Mouse (Mus musculus): ENCODE data around the gene Aaed1. TPM values are rescaled to one million over a fixed set of nuclear protein-coding genes. Genes with fewer than 3 reads are reported as not detected.

Aaed1 gene
- 42.9 and 47.3 TPM in 2 replicates for polyA plus RNA-seq (2014; fragmentation: Nextera tagmentation; extraction: Ambion mirVana)

- Histone ChIP-seq H3K27me3 (replicated peaks; ENCODE audit: control insufficient read depth, insufficient read depth, low read length) (no peaks in the 10 kb centered on the region), H3K36me3 (ENCODE audit: control insufficient read depth, insufficient read depth, low read length) (peaks cover 14% of the 10 kb centered on the region), H3K9me3 (ENCODE audit: control insufficient read depth, low read length) (no peaks in the 10 kb centered on the region), H3K9ac (ENCODE audit: low read length) (peak within 1 kb of the TSS; percentile 70), H3K4me1 (replicated peaks; ENCODE audit: control insufficient read depth, insufficient read depth, low read length) (peaks cover 20% of the 10 kb centered on the region), H3K27ac (ENCODE audit: low read depth) (peak within 1 kb of the TSS; percentile 93), H3K4me3 (ENCODE audit: low read depth, low read length) (peak within 1 kb of the TSS; percentile 73), H3K4me2 (ENCODE audit: low read length) (peak within 1 kb of the TSS; percentile 62)
- under 1% methylated on average over 62 of the region's 74 CpGs for WGBS
- DNase-seq (ENCODE audit: low spot score) (peak; percentile 99), ATAC-seq (replicated peaks; ENCODE audit: low FRiP score, low TSS enrichment, low read depth) (peak; percentile 93)
These were observed at the start of gene Aaed1 for GRCm38 (mm10) chr13:64312024-64312915. Gene Aaed1, minus strand, starts transcription at chr13:64312710.

GRCm38 (mm10) chr13:64362139-64362538 is 49.6 kb upstream of the Aaed1 start:
- H3K4me3 ChIP-seq (ENCODE audit: low read depth, low read length) = no peak overlapping the region
- no peaks in the 10 kb centered on the region for H3K4me1 ChIP-seq (replicated peaks; ENCODE audit: control insufficient read depth, insufficient read depth, low read length)
- ATAC-seq (replicated peaks; ENCODE audit: low FRiP score, low TSS enrichment, low read depth) (no peak), DNase-seq (ENCODE audit: low spot score) (no peak)
- H3K36me3 ChIP-seq (ENCODE audit: control insufficient read depth, insufficient read depth, low read length) = peaks cover 50% of the 10 kb centered on the region
- 88% methylated on average over 6 of the region's 6 CpGs for WGBS
- H3K9ac ChIP-seq (ENCODE audit: low read length) = no peak overlapping the region
- no peak overlapping the region for H3K27ac ChIP-seq (ENCODE audit: low read depth)
- H3K27me3 ChIP-seq (replicated peaks; ENCODE audit: control insufficient read depth, insufficient read depth, low read length) = no peaks in the 10 kb centered on the region
- H3K9me3 ChIP-seq (ENCODE audit: control insufficient read depth, low read length) = no peaks in the 10 kb centered on the region
- no peak overlapping the region for H3K4me2 ChIP-seq (ENCODE audit: low read length)

- Histone ChIP-seq H3K4me1 (replicated peaks; ENCODE audit: control insufficient read depth, insufficient read depth, low read length) (no peaks in the 10 kb centered on the region), H3K9me3 (ENCODE audit: control insufficient read depth, low read length) (no peaks in the 10 kb centered on the region), H3K27me3 (replicated peaks; ENCODE audit: control insufficient read depth, insufficient read depth, low read length) (no peaks in the 10 kb centered on the region), H3K27ac (ENCODE audit: low read depth) (no peak overlapping the region), H3K36me3 (ENCODE audit: control insufficient read depth, insufficient read depth, low read length) (peaks cover 39% of the 10 kb centered on the region), H3K4me2 (ENCODE audit: low read length) (no peak overlapping the region), H3K4me3 (ENCODE audit: low read depth, low read length) (no peak overlapping the region), H3K9ac (ENCODE audit: low read length) (no peak overlapping the region)
- 94% methylated on average over 3 of the region's 3 CpGs for WGBS
- ATAC-seq (replicated peaks; ENCODE audit: low FRiP score, low TSS enrichment, low read depth) = no peak
- no peak for DNase-seq (ENCODE audit: low spot score)
These were observed 48.5 kb upstream of the Aaed1 start for GRCm38 (mm10) chr13:64361020-64361419.

GRCm38 (mm10) chr13:64359702-64360101 is 47.2 kb upstream of the Aaed1 start:
- ATAC-seq (replicated peaks; ENCODE audit: low FRiP score, low TSS enrichment, low read depth) (no peak), DNase-seq (ENCODE audit: low spot score) (no peak)
- no peak overlapping the region for H3K4me2 ChIP-seq (ENCODE audit: low read length)
- H3K36me3 ChIP-seq (ENCODE audit: control insufficient read depth, insufficient read depth, low read length) = peaks cover 25% of the 10 kb centered on the region
- H3K9ac ChIP-seq (ENCODE audit: low read length) = no peak overlapping the region
- no peak overlapping the region for H3K27ac ChIP-seq (ENCODE audit: low read depth)
- WGBS = 93% methylated on average over 3 of the region's 3 CpGs
- H3K9me3 ChIP-seq (ENCODE audit: control insufficient read depth, low read length) = no peaks in the 10 kb centered on the region
- no peak overlapping the region for H3K4me3 ChIP-seq (ENCODE audit: low read depth, low read length)
- no peaks in the 10 kb centered on the region for H3K4me1 ChIP-seq (replicated peaks; ENCODE audit: control insufficient read depth, insufficient read depth, low read length)
- no peaks in the 10 kb centered on the region for H3K27me3 ChIP-seq (replicated peaks; ENCODE audit: control insufficient read depth, insufficient read depth, low read length)

- ATAC-seq (replicated peaks; ENCODE audit: low FRiP score, low TSS enrichment, low read depth) = no peak
- H3K9me3 ChIP-seq (ENCODE audit: control insufficient read depth, low read length) = no peaks in the 10 kb centered on the region
- peaks cover 13% of the 10 kb centered on the region for H3K36me3 ChIP-seq (ENCODE audit: control insufficient read depth, insufficient read depth, low read length)
- no peak overlapping the region for H3K4me3 ChIP-seq (ENCODE audit: low read depth, low read length)
- no peak overlapping the region for H3K4me2 ChIP-seq (ENCODE audit: low read length)
- DNase-seq (ENCODE audit: low spot score) = no peak
- H3K4me1 ChIP-seq (replicated peaks; ENCODE audit: control insufficient read depth, insufficient read depth, low read length) = no peaks in the 10 kb centered on the region
- no peaks in the 10 kb centered on the region for H3K27me3 ChIP-seq (replicated peaks; ENCODE audit: control insufficient read depth, insufficient read depth, low read length)
- 93% methylated on average over 1 of the region's 1 CpGs for WGBS
- H3K9ac ChIP-seq (ENCODE audit: low read length) = no peak overlapping the region
- H3K27ac ChIP-seq (ENCODE audit: low read depth) = no peak overlapping the region
These were observed 46.0 kb upstream of the Aaed1 start for GRCm38 (mm10) chr13:64358476-64358875.

GRCm38 (mm10) chr13:64357389-64357788 is 44.9 kb upstream of the Aaed1 start:
- no peak overlapping the region for H3K27ac ChIP-seq (ENCODE audit: low read depth)
- DNase-seq (ENCODE audit: low spot score) (no peak), ATAC-seq (replicated peaks; ENCODE audit: low FRiP score, low TSS enrichment, low read depth) (no peak)
- H3K9me3 ChIP-seq (ENCODE audit: control insufficient read depth, low read length) = no peaks in the 10 kb centered on the region
- H3K9ac ChIP-seq (ENCODE audit: low read length) = no peak overlapping the region
- H3K4me1 ChIP-seq (replicated peaks; ENCODE audit: control insufficient read depth, insufficient read depth, low read length) = no peaks in the 10 kb centered on the region
- no peaks in the 10 kb centered on the region for H3K27me3 ChIP-seq (replicated peaks; ENCODE audit: control insufficient read depth, insufficient read depth, low read length)
- H3K36me3 ChIP-seq (ENCODE audit: control insufficient read depth, insufficient read depth, low read length) = 0 out of 2 replicates have a peak, but pooled peaks cover 4% of the 10 kb centered on the region
- no peak overlapping the region for H3K4me3 ChIP-seq (ENCODE audit: low read depth, low read length)
- 71% methylated on average over 5 of the region's 5 CpGs for WGBS
- no peak overlapping the region for H3K4me2 ChIP-seq (ENCODE audit: low read length)

GRCm38 (mm10) chr13:64349474-64349873 is 37.0 kb upstream of the Aaed1 start:
- no peak overlapping the region for H3K4me2 ChIP-seq (ENCODE audit: low read length)
- ATAC-seq (replicated peaks; ENCODE audit: low FRiP score, low TSS enrichment, low read depth) (no peak), DNase-seq (ENCODE audit: low spot score) (no peak)
- no peaks in the 10 kb centered on the region for H3K9me3 ChIP-seq (ENCODE audit: control insufficient read depth, low read length)
- H3K27ac ChIP-seq (ENCODE audit: low read depth) = no peak overlapping the region
- H3K36me3 ChIP-seq (ENCODE audit: control insufficient read depth, insufficient read depth, low read length) = no peaks in the 10 kb centered on the region
- H3K4me1 ChIP-seq (replicated peaks; ENCODE audit: control insufficient read depth, insufficient read depth, low read length) = no peaks in the 10 kb centered on the region
- WGBS = 93% methylated on average over 2 of the region's 2 CpGs
- no peak overlapping the region for H3K4me3 ChIP-seq (ENCODE audit: low read depth, low read length)
- no peaks in the 10 kb centered on the region for H3K27me3 ChIP-seq (replicated peaks; ENCODE audit: control insufficient read depth, insufficient read depth, low read length)
- H3K9ac ChIP-seq (ENCODE audit: low read length) = no peak overlapping the region

GRCm38 (mm10) chr13:64344082-64344501 is 31.6 kb upstream of the Aaed1 start:
- no peaks in the 10 kb centered on the region for H3K9me3 ChIP-seq (ENCODE audit: control insufficient read depth, low read length)
- H3K27me3 ChIP-seq (replicated peaks; ENCODE audit: control insufficient read depth, insufficient read depth, low read length) = no peaks in the 10 kb centered on the region
- WGBS = 3% methylated on average over 9 of the region's 9 CpGs
- no peak overlapping the region for H3K27ac ChIP-seq (ENCODE audit: low read depth)
- DNase-seq (ENCODE audit: low spot score) (peak; percentile 74), ATAC-seq (replicated peaks; ENCODE audit: low FRiP score, low TSS enrichment, low read depth) (peak; percentile 91)
- peak overlapping the region; percentile 73 for H3K4me2 ChIP-seq (ENCODE audit: low read length)
- no peaks in the 10 kb centered on the region for H3K4me1 ChIP-seq (replicated peaks; ENCODE audit: control insufficient read depth, insufficient read depth, low read length)
- H3K9ac ChIP-seq (ENCODE audit: low read length) = peak overlapping the region; percentile 51
- H3K4me3 ChIP-seq (ENCODE audit: low read depth, low read length) = peak overlapping the region; percentile 38
- H3K36me3 ChIP-seq (ENCODE audit: control insufficient read depth, insufficient read depth, low read length) = no peaks in the 10 kb centered on the region

All from intestine, embryonic 14.5 days (tissue).